Mouse (Mus musculus) cerebellum, adult 2 months (tissue): ENCODE results near the gene Fgd5. TPM values are rescaled to one million over a fixed set of nuclear protein-coding genes. Genes with fewer than 3 reads are reported as not detected.
A peak's percentile ranks its signal among the peaks of the same experiment; 100 is the strongest.

ENCODE experiments used
- DNase-seq, 2 experiments: peaks; one replicate each; pipeline ENCODE4 v3.0.0; 2021
- H3K27ac ChIP-seq: fragments of 200-500 bp; 2 replicates; pipeline ENCODE4 v1.5.1; 2012; ENCODE audit warnings: low read length, control low read depth, inconsistent platforms; ENCODE audit not compliant: insufficient read depth
- H3K27me3 ChIP-seq: fragments of 200-500 bp; 2 replicates; pipeline ENCODE4 v1.6.1; 2012; ENCODE audit warnings: inconsistent platforms, mild to moderate bottlenecking, low read length, moderate library complexity; ENCODE audit not compliant: control insufficient read depth, insufficient read depth
- H3K4me1 ChIP-seq: fragments of 200-500 bp; 2 replicates; pipeline ENCODE4 v1.6.1; 2011; ENCODE audit warnings: low read length; ENCODE audit not compliant: control insufficient read depth, insufficient read depth
- H3K4me3 ChIP-seq: fragments of 200-500 bp; replicated peaks from 2 replicates; pipeline ENCODE3; 2011; ENCODE audit warnings: mild to moderate bottlenecking, low read depth, low read length, control low read depth; ENCODE audit not compliant: insufficient read depth
- CTCF ChIP-seq: fragments of 200-500 bp; IDR thresholded peaks from 2 replicates; pipeline ENCODE4 v1.5.1; 2011; ENCODE audit warnings: low read depth, mild to moderate bottlenecking, control low read depth, low read length, moderate library complexity, borderline replicate concordance; ENCODE audit not compliant: insufficient read depth
- POLR2A ChIP-seq: fragments of 200-500 bp; IDR thresholded peaks from 2 replicates; pipeline ENCODE4 v1.6.1; 2011; ENCODE audit warnings: low read length, control low read depth, borderline replicate concordance; ENCODE audit not compliant: insufficient read depth
- WGBS: fragments of 180-500 bp; shearing (Covaris S2); methylation state at CpG from one replicate; pipeline ENCODE4 v1.1.7; 2018; 5-methylcytosine and 5-hydroxymethylcytosine counted together
- polyA plus RNA-seq: library from polyadenylated mRNA; depleted of rRNA; stranded (reverse); fragments of >200 nt; gene quantifications from 2 replicates; pipeline ENCODE4 v1.2.3, GENCODE M21; 2012

Fgd5 gene
- polyA plus RNA-seq, 1 experiment, result 4.9 TPM

GRCm38 (mm10) chr6:92030646-92031045 is 52.0 kb downstream of the Fgd5 start:
- Histone ChIP-seq H3K27ac (no peak overlapping the region), H3K4me3 (no peak overlapping the region), H3K4me1 (no peaks in the 10 kb centered on the region), H3K27me3 (no peaks in the 10 kb centered on the region)
- no peak for TF ChIP-seq CTCF
- no peak for TF ChIP-seq POLR2A
- no peak for DNase-seq
- whole genome bisulfite sequencing, result 77% methylated on average over 8 of the region's 8 CpGs

GRCm38 (mm10) chr6:92034713-92035112 is 56.0 kb downstream of the Fgd5 start:
- TF ChIP-seq POLR2A, result no peak
- TF ChIP-seq CTCF, result no peak
- DNase-seq, result no peak
- no peak overlapping the region for H3K4me3 ChIP-seq
- H3K27me3 ChIP-seq, result no peaks in the 10 kb centered on the region
- WGBS, result 72% methylated on average over 6 of the region's 6 CpGs
- no peaks in the 10 kb centered on the region for H3K4me1 ChIP-seq
- no peak overlapping the region for H3K27ac ChIP-seq

- DNase-seq, result no peak
- H3K4me1 ChIP-seq, result no peaks in the 10 kb centered on the region
- H3K27me3 ChIP-seq, result no peaks in the 10 kb centered on the region
- WGBS, result 41% methylated on average over 5 of the region's 5 CpGs
- H3K27ac ChIP-seq, result no peak overlapping the region
- no peak for TF ChIP-seq CTCF
- no peak for TF ChIP-seq POLR2A
- H3K4me3 ChIP-seq, result no peak overlapping the region
Observed at GRCm38 (mm10) chr6:92036372-92036771, 57.7 kb downstream of the Fgd5 start.

GRCm38 (mm10) chr6:92038158-92038557 is 59.5 kb downstream of the Fgd5 start:
- TF ChIP-seq CTCF, result no peak
- TF ChIP-seq POLR2A, result no peak
- H3K4me1 ChIP-seq, result no peaks in the 10 kb centered on the region
- H3K27ac ChIP-seq, result no peak overlapping the region
- no peak for DNase-seq
- no peaks in the 10 kb centered on the region for H3K27me3 ChIP-seq
- H3K4me3 ChIP-seq, result no peak overlapping the region
- 11% methylated on average over 3 of the region's 3 CpGs for WGBS

- Histone ChIP-seq H3K27ac (no peak overlapping the region), H3K4me3 (no peak overlapping the region), H3K4me1 (no peaks in the 10 kb centered on the region), H3K27me3 (no peaks in the 10 kb centered on the region)
- DNase-seq, result peak; percentile 17 to 34
- no peak for TF ChIP-seq POLR2A
- TF ChIP-seq CTCF, result no peak
- WGBS, result 52% methylated on average over 5 of the region's 5 CpGs
Observed at GRCm38 (mm10) chr6:92041271-92041670, 62.6 kb downstream of the Fgd5 start.

GRCm38 (mm10) chr6:92042055-92042454 is 63.4 kb downstream of the Fgd5 start:
- no peak for TF ChIP-seq POLR2A
- no peak for TF ChIP-seq CTCF
- Histone ChIP-seq H3K4me1 (no peaks in the 10 kb centered on the region), H3K27ac (no peak overlapping the region), H3K27me3 (no peaks in the 10 kb centered on the region), H3K4me3 (no peak overlapping the region)
- 6% methylated on average over 4 of the region's 4 CpGs for WGBS
- peak; percentile 15 to 41 for DNase-seq

GRCm38 (mm10) chr6:92042850-92043249 is 64.2 kb downstream of the Fgd5 start:
- DNase-seq, result no peak
- H3K27me3 ChIP-seq, result no peaks in the 10 kb centered on the region
- WGBS, result 85% methylated on average over 1 of the region's 1 CpGs
- H3K4me1 ChIP-seq, result no peaks in the 10 kb centered on the region
- TF ChIP-seq POLR2A, result no peak
- TF ChIP-seq CTCF, result no peak
- H3K27ac ChIP-seq, result no peak overlapping the region
- no peak overlapping the region for H3K4me3 ChIP-seq

GRCm38 (mm10) chr6:92057768-92058167 is 79.1 kb downstream of the Fgd5 start:
- no peaks in the 10 kb centered on the region for H3K4me1 ChIP-seq
- H3K4me3 ChIP-seq, result no peak overlapping the region
- H3K27me3 ChIP-seq, result no peaks in the 10 kb centered on the region
- no peak for DNase-seq
- TF ChIP-seq POLR2A, result no peak
- no peak for TF ChIP-seq CTCF
- 70% methylated on average over 2 of the region's 2 CpGs for WGBS
- H3K27ac ChIP-seq, result no peak overlapping the region
